Mouse (Mus musculus): ENCODE results near the gene Ints11.
A peak's percentile ranks its signal among the peaks of the same experiment; 100 is the strongest.

The Ints11 gene

GRCm38 (mm10) chr4:155869317-155870033, at the start of gene Ints11, which contains the start of gene Cptp:
Gene Ints11, plus strand, starts transcription at chr4:155869546.
Gene Cptp, minus strand, starts transcription at chr4:155869440.
- peak; percentile 91 for DNase-seq (ENCODE audit: low spot score)

- no peak for DNase-seq (ENCODE audit: low spot score)
These were observed 48.3 kb upstream of the Ints11 start for GRCm38 (mm10) chr4:155821025-155821424.

- DNase-seq (ENCODE audit: low spot score) = no peak
These were observed 45.9 kb upstream of the Ints11 start for GRCm38 (mm10) chr4:155823443-155823842.

- no peak for DNase-seq (ENCODE audit: low spot score)
These were observed 39.5 kb upstream of the Ints11 start for GRCm38 (mm10) chr4:155829866-155830265.

- DNase-seq (ENCODE audit: low spot score) = no peak
These were observed 38.8 kb upstream of the Ints11 start for GRCm38 (mm10) chr4:155830596-155830995.

- peak; percentile 95 for DNase-seq (ENCODE audit: low spot score)
These were observed 38.1 kb upstream of the Ints11 start, which contains the start of gene Aurkaip1 for GRCm38 (mm10) chr4:155831205-155831766. Gene Aurkaip1, plus strand, starts transcription at chr4:155831272.

- DNase-seq (ENCODE audit: low spot score) = no peak
These were observed 37.5 kb upstream of the Ints11 start for GRCm38 (mm10) chr4:155831831-155832230.

- DNase-seq (ENCODE audit: low spot score) = no peak
These were observed 37.0 kb upstream of the Ints11 start for GRCm38 (mm10) chr4:155832321-155832720.

- DNase-seq (ENCODE audit: low spot score) = no peak
These were observed 36.1 kb upstream of the Ints11 start for GRCm38 (mm10) chr4:155833234-155833633.

- peak; percentile 83 for DNase-seq (ENCODE audit: low spot score)
These were observed 35.5 kb upstream of the Ints11 start for GRCm38 (mm10) chr4:155833836-155834235.

GRCm38 (mm10) chr4:155837404-155838010, 31.8 kb upstream of the Ints11 start:
- DNase-seq (ENCODE audit: low spot score) = no peak

GRCm38 (mm10) chr4:155838187-155839153, 30.9 kb upstream of the Ints11 start:
- DNase-seq (ENCODE audit: low spot score) = no peak

GRCm38 (mm10) chr4:155839483-155839910, 29.8 kb upstream of the Ints11 start, which contains the start of gene Mxra8:
Gene Mxra8, plus strand, starts transcription at chr4:155839680.
- DNase-seq (ENCODE audit: low spot score) = peak; percentile 80

GRCm38 (mm10) chr4:155840076-155841002, 29.0 kb upstream of the Ints11 start:
- DNase-seq (ENCODE audit: low spot score) = no peak

- no peak for DNase-seq (ENCODE audit: low spot score)
These were observed 28.3 kb upstream of the Ints11 start for GRCm38 (mm10) chr4:155841003-155841454.

- no peak for DNase-seq (ENCODE audit: low spot score)
These were observed 27.6 kb upstream of the Ints11 start for GRCm38 (mm10) chr4:155841651-155842270.

GRCm38 (mm10) chr4:155843231-155843630, 26.1 kb upstream of the Ints11 start:
- no peak for DNase-seq (ENCODE audit: low spot score)

- peak; percentile 97 for DNase-seq (ENCODE audit: low spot score)
These were observed 22.3 kb upstream of the Ints11 start, which contains the start of gene Dvl1 for GRCm38 (mm10) chr4:155846871-155847578. Gene Dvl1, plus strand, starts transcription at chr4:155847402.

GRCm38 (mm10) chr4:155847591-155848352, 21.6 kb upstream of the Ints11 start:
- DNase-seq (ENCODE audit: low spot score) = no peak
